Mouse (Mus musculus) testis, adult 2 months (tissue): ENCODE data around the gene Zfp790.

Source experiments
- CTCF ChIP-seq: fragments of 200-500 bp; IDR thresholded peaks from 2 replicates; pipeline ENCODE4 v1.5.1; 2012; ENCODE audit warnings: low read depth, mild to moderate bottlenecking, inconsistent platforms, low read length, moderate library complexity; ENCODE audit not compliant: control insufficient read depth, insufficient read depth, insufficient replicate concordance
- POLR2A ChIP-seq: fragments of 200-500 bp; IDR thresholded peaks from 2 replicates; pipeline ENCODE4 v1.6.1; 2012; ENCODE audit warnings: low read depth, mild to moderate bottlenecking, inconsistent platforms, low read length, moderate library complexity; ENCODE audit not compliant: control insufficient read depth

GRCm38 (mm10) chr7:29844616-29845015 is 28.7 kb downstream of the Zfp790 start:
- TF ChIP-seq POLR2A, result no peak
- no peak for TF ChIP-seq CTCF
